Mouse (Mus musculus) thymus, adult 2 months (tissue): ENCODE results near the gene Reck. TPM values are rescaled to one million over a fixed set of nuclear protein-coding genes. Genes with fewer than 3 reads are reported as not detected.

Experiments used
- DNase-seq: peaks from one replicate; pipeline ENCODE4 v3.0.0; 2021
- H3K27ac ChIP-seq: fragments of 200-500 bp; 2 replicates; pipeline ENCODE4 v1.5.1; 2012; ENCODE audit warnings: low read length, control low read depth; ENCODE audit not compliant: control insufficient read depth, insufficient read depth
- H3K27me3 ChIP-seq: fragments of 200-500 bp; 2 replicates; pipeline ENCODE4 v1.6.1; 2012; ENCODE audit warnings: mild to moderate bottlenecking, low read length, moderate library complexity, mixed read lengths; ENCODE audit not compliant: control insufficient read depth, insufficient read depth
- H3K36me3 ChIP-seq: fragments of 200-500 bp; 2 replicates; pipeline ENCODE4 v1.6.1; 2012; ENCODE audit warnings: mild to moderate bottlenecking, low read length, moderate library complexity; ENCODE audit not compliant: control insufficient read depth, insufficient read depth
- H3K4me1 ChIP-seq: fragments of 200-500 bp; replicated peaks from 2 replicates; pipeline ENCODE4 v1.6.1; 2012; ENCODE audit warnings: low read length; ENCODE audit not compliant: control insufficient read depth, insufficient read depth
- H3K4me3 ChIP-seq: fragments of 200-500 bp; 2 replicates; pipeline ENCODE4 v1.5.1; 2012; ENCODE audit warnings: mild to moderate bottlenecking, low read length, control low read depth, moderate library complexity; ENCODE audit not compliant: control insufficient read depth, insufficient read depth
- CTCF ChIP-seq: fragments of 200-500 bp; IDR thresholded peaks from 2 replicates; pipeline ENCODE4 v1.5.1; 2012; ENCODE audit warnings: mild to moderate bottlenecking, control low read depth, low read length, moderate library complexity, borderline replicate concordance; ENCODE audit not compliant: control insufficient read depth, poor library complexity, insufficient read depth; ENCODE audit errors: extremely low read depth
- POLR2A ChIP-seq: fragments of 200-500 bp; IDR thresholded peaks from 2 replicates; pipeline ENCODE4 v1.6.1; 2012; ENCODE audit warnings: mild to moderate bottlenecking, low read length, control low read depth, moderate library complexity; ENCODE audit not compliant: control insufficient read depth, poor library complexity, insufficient read depth; ENCODE audit errors: extremely low read depth
- WGBS: fragments of 180-500 bp; shearing (Covaris S2); methylation state at CpG from one replicate; pipeline ENCODE4 v1.1.7; 2018; 5-methylcytosine and 5-hydroxymethylcytosine counted together
- polyA plus RNA-seq: library from polyadenylated mRNA; depleted of rRNA; stranded (reverse); fragments of >200 nt; gene quantifications from 2 replicates; pipeline ENCODE4 v1.2.3, GENCODE M21; 2012

Reck gene
- polyA plus RNA-seq, 1 experiment: 3.3 TPM

GRCm38 (mm10) chr4:43899197-43899596 is 23.9 kb downstream of the Reck start:
- DNase-seq: no peak
- Histone ChIP-seq H3K27ac (no peak overlapping the region), H3K36me3 (no peaks in the 10 kb centered on the region), H3K4me3 (no peak overlapping the region), H3K4me1 (peaks cover 7% of the 10 kb centered on the region), H3K27me3 (no peaks in the 10 kb centered on the region)
- no peak for TF ChIP-seq CTCF
- no peak for TF ChIP-seq POLR2A
- 67% methylated on average over 8 of the region's 8 CpGs for WGBS

- TF ChIP-seq POLR2A (no peak), CTCF (no peak)
- Histone ChIP-seq H3K4me1 (peaks cover 12% of the 10 kb centered on the region), H3K27ac (peak overlapping the region; percentile 78), H3K27me3 (no peaks in the 10 kb centered on the region), H3K36me3 (no peaks in the 10 kb centered on the region), H3K4me3 (no peak overlapping the region)
- peak; percentile 34 for DNase-seq
- 4% methylated on average over 7 of the region's 7 CpGs for WGBS
Observed at GRCm38 (mm10) chr4:43903690-43904089, 28.4 kb downstream of the Reck start.

- DNase-seq: peak; percentile 70
- Histone ChIP-seq H3K4me3 (no peak overlapping the region), H3K36me3 (no peaks in the 10 kb centered on the region), H3K27me3 (no peaks in the 10 kb centered on the region), H3K4me1 (peaks cover 12% of the 10 kb centered on the region), H3K27ac (no peak overlapping the region)
- 17% methylated on average over 6 of the region's 6 CpGs for WGBS
- TF ChIP-seq CTCF: no peak
- no peak for TF ChIP-seq POLR2A
Observed at GRCm38 (mm10) chr4:43906443-43906842, 31.1 kb downstream of the Reck start.

- Histone ChIP-seq H3K27me3 (no peaks in the 10 kb centered on the region), H3K4me3 (no peak overlapping the region), H3K27ac (no peak overlapping the region), H3K36me3 (no peaks in the 10 kb centered on the region), H3K4me1 (no peaks in the 10 kb centered on the region)
- TF ChIP-seq POLR2A (no peak), CTCF (no peak)
- WGBS: 95% methylated on average over 5 of the region's 5 CpGs
- DNase-seq: no peak
Observed at GRCm38 (mm10) chr4:43918221-43918620, 42.9 kb downstream of the Reck start.

DNA sequence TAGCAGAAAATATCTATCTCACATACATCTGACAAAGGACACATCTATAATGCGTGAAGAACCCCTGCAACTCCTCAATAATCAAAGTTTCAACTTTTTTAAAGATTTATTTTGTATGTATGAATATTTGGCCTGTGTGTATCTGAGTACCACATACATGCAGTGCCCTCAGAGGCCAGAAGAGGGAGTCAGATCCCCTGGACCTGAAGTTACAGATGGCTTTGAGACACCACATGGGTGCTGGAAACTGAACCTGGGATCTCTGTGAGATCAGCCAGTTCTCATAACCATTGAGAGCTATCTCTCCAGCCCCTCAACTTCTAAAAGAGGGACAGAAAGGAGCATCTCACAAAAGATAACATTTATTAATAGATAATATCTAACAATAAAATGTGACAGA is 45.3 kb downstream of the Reck start:
- TF ChIP-seq POLR2A (no peak), CTCF (no peak)
- WGBS: 96% methylated on average over 1 of the region's 1 CpGs
- Histone ChIP-seq H3K36me3 (no peaks in the 10 kb centered on the region), H3K4me1 (no peaks in the 10 kb centered on the region), H3K4me3 (no peak overlapping the region), H3K27me3 (no peaks in the 10 kb centered on the region), H3K27ac (no peak overlapping the region)
- no peak for DNase-seq

DNA sequence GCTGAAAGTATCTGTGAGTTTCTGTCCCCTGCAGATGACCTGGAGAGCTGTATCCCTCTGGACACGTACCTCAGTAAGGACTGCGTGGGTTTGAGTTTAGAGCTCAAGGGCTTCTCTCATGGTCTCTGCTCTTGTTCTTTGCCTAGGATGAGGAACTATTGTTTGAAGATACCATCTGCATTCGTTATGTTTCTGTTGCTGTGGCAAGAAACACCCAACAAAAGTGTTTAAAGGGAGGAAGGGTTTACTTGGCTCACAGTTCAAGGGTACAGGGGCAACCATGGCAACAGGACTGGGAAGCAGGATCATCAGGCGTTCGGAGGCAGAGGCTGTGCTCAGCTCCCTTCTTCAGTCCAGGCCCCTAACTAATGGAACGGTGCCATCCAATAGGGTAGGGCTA is 49.8 kb downstream of the Reck start:
- no peak for DNase-seq
- H3K4me1 ChIP-seq: no peaks in the 10 kb centered on the region
- no peaks in the 10 kb centered on the region for H3K27me3 ChIP-seq
- no peaks in the 10 kb centered on the region for H3K36me3 ChIP-seq
- no peak overlapping the region for H3K4me3 ChIP-seq
- H3K27ac ChIP-seq: no peak overlapping the region
- WGBS: 85% methylated on average over 6 of the region's 6 CpGs
- TF ChIP-seq POLR2A (no peak), CTCF (no peak)

DNA sequence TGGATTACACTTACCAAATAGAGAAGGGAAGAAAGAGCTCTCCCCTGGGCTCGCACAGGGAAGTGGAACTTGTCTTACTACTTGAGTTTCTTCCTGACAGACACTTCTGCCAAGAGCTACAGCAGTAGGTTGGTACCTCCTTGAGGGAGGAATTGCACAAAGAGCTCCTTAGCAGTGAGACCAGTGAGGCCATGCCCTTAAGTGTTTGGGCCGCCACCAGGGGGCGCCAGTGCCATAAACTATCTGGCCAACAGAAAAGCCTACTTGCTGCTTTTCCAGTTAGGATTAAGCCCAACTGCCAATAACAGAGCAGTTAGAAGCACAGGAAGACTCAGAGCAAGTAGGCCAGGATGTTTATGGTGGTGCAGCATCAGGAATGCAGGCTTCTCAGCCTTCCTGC is 50.4 kb downstream of the Reck start:
- H3K4me1 ChIP-seq: no peaks in the 10 kb centered on the region
- no peaks in the 10 kb centered on the region for H3K27me3 ChIP-seq
- DNase-seq: peak; percentile 76
- TF ChIP-seq POLR2A: no peak
- TF ChIP-seq CTCF: peak; percentile 82; the same call in 1 of the 2 replicates
- WGBS: 7% methylated on average over 3 of the region's 3 CpGs
- no peaks in the 10 kb centered on the region for H3K36me3 ChIP-seq
- H3K27ac ChIP-seq: no peak overlapping the region
- H3K4me3 ChIP-seq: no peak overlapping the region
